Mouse (Mus musculus) ovary, postnatal 14 days (tissue): Measurements from ENCODE around the gene Cyp2c29.
"Not testable (repeated sequence)": the region's sequence is repeated elsewhere in the genome, so short reads cannot be mapped to it uniquely, and the experiment has no call there.

Source experiments
- DNase-seq: peaks from one replicate; pipeline ENCODE4 v3.0.0; 2022; ENCODE audit warnings: low spot score

Cyp2c29 gene

GRCm38 (mm10) chr19:39269105-39269504, at the start of gene Cyp2c29:
Gene Cyp2c29 (plus strand): TSS chr19:39269405.
- DNase-seq = not testable (repeated sequence)

DNA sequence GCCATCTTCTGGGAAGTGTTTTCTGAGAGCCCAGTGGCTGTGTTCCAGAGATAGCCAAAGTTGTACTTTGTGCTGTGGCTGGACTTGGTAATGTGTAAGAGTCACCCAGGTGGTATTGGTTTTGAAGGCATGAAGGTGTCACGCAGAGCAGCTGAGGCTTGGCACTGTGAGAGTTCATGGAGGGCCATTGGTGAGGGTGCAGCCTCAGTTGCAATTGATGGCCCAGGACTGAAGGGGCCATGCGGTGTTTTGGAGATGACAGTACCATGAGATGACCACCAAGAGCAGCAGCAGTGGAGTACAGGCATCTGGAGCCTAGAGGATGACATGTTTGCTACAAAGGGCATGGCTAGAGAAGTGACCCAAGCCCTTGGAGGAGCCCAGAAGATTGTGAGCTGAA, 2.2 kb upstream of the Cyp2c29 start:
- DNase-seq = not testable (repeated sequence)

DNA sequence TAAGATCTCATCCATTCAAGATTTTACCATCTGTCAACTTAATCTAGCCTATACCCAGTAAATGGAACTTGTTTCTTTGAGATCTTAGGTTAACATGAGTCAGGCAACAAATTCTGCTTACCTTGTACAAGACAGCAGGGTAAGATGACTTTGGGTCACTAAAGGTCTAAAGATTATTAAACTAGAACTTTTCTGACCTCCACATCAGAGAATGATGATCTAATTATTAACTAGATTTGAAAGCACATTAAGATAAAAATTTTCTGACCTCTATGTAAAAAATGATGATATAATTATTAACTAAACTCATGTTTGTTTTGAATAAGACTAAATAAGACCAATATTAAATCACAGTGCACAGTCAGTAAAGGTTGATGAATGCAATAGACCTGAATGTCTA, 13.6 kb downstream of the Cyp2c29 start:
- DNase-seq = no peak

GRCm38 (mm10) chr19:39285637-39286036, 16.4 kb downstream of the Cyp2c29 start:
- no peak for DNase-seq

DNA sequence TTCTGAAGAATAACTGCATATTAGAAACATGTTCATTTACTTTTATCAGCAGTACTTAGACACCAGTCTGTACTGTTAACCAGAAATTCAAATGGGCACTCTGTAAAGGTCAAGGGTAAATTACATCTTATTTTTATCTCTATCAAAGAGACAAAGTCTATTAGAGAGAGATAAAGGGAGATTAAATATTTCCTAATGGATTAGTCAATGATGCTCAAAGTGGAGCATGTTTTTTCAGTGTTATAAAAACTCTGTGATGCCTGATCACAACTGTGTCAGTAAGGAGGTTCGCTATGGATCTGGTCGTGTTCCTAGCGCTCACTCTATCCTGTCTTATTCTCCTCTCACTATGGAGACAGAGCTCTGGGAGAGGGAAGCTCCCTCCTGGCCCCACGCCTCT, 17.6 kb downstream of the Cyp2c29 start:
- DNase-seq = no peak

GRCm38 (mm10) chr19:39288978-39289377, 19.8 kb downstream of the Cyp2c29 start:
- no peak for DNase-seq
